Mouse (Mus musculus) kidney, postnatal 4 days (tissue): ENCODE results near the gene Ifnk.

Source experiments
- DNase-seq, 2 experiments: peaks; one replicate each; pipeline ENCODE4 v3.0.0; 2021; ENCODE audit warnings: mixed read lengths in 2 of 2

Ifnk gene

DNA sequence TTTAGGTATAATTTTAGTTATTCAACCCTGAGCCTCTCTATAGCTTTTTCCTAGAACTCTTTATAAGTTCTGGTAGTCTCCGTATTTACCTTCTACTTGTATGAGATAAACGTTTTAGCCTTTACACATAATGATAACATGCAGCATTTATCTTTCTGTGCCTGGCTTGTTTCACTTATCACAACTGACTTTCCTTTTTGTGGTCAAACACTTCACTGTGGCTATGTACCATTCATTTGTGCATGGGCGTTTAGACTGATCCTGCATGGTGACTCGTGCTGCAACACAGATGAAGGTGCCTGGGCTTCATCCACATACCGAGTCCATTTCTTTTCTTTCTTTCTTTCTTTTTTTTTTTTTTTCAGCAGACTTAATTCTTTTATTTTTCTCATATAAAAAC lies 49.8 kb downstream of the Ifnk start:
- DNase-seq = no peak
